Mouse (Mus musculus): ENCODE measurements around the gene Epm2aip1. TPM values are rescaled to one million over a fixed set of nuclear protein-coding genes. Genes with fewer than 3 reads are reported as not detected.

Epm2aip1 gene
- total RNA-seq, 2 experiments from 2014 or later = 18.8 to 19.2 TPM

Other genes with a start within 250 kb of the Epm2aip1 start
- 1 to 10 TPM; 4.3 to 4.4 TPM for gene Ccrl2, start 214.4 kb upstream of the Epm2aip1 start, total RNA-seq (2021)
- gene Lrrfip2, start 154.3 kb upstream of the Epm2aip1 start, total RNA-seq (2021) = 10 to 100 TPM; 63.6 to 71.3 TPM
- gene Mlh1, start 138 bp upstream of the Epm2aip1 start, total RNA-seq (2021) = 1 to 10 TPM; 4.4 to 8.7 TPM
- gene Trank1, start 39.8 kb downstream of the Epm2aip1 start, total RNA-seq (2021) = under 1 TPM; 0.05 to 0.19 TPM
- gene Dclk3, start 167.2 kb downstream of the Epm2aip1 start, total RNA-seq (2021) = under 1 TPM; 0.59 to 0.69 TPM

Measured in gastrocnemius, postnatal 25 days (tissue).